Mouse (Mus musculus): Measurements from ENCODE around the gene Socs4. TPM values are rescaled to one million over a fixed set of nuclear protein-coding genes. Genes with fewer than 3 reads are reported as not detected.

Socs4 gene
- polyA plus RNA-seq, 1 experiment from 2014 or later, result 3.9 TPM

- Histone ChIP-seq H3K4me1 (replicated peaks) (peaks cover 13% of the 10 kb centered on the region), H3K9ac (replicated peaks) (0 out of 2 replicates have a peak overlapping the region, but pooled peaks have one; percentile 20), H3K27me3 (no peaks in the 10 kb centered on the region), H3K36me3 (peaks cover 10% of the 10 kb centered on the region), H3K4me2 (replicated peaks) (no peak overlapping the region), H3K27ac (no peak overlapping the region), H3K4me3 (replicated peaks) (no peak overlapping the region), H3K9me3 (no peaks in the 10 kb centered on the region)
- no peak for ATAC-seq
- 48% methylated on average over 4 of the region's 4 CpGs for WGBS
These were observed 17.4 kb downstream of the Socs4 start for GRCm38 (mm10) chr14:47294136-47294535.

DNA sequence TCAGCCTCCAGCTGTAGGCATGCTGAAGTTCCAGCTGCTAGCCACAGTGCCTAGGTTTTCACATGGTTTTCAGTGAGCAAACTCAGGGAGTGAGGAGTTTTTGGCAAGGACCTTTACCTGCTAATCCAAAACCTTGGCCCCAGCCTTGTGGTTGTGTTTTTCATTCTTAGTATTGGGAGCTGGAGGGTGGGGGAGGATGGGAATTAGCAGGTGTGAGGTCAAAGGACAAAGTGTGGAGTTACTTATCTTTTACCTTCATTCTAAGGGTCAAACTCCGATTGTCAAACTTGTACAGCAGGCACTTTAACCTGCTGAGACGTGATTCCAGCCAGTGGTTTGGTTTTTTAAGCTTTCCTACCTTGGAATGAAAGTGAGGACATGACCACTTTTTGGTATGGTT, 19.5 kb downstream of the Socs4 start:
- Histone ChIP-seq H3K9me3 (no peaks in the 10 kb centered on the region), H3K4me1 (replicated peaks) (peaks cover 30% of the 10 kb centered on the region), H3K36me3 (no peaks in the 10 kb centered on the region), H3K4me2 (replicated peaks) (no peak overlapping the region), H3K9ac (replicated peaks) (no peak overlapping the region), H3K27me3 (no peaks in the 10 kb centered on the region), H3K27ac (no peak overlapping the region), H3K4me3 (replicated peaks) (no peak overlapping the region)
- 79% methylated on average over 2 of the region's 2 CpGs for WGBS
- ATAC-seq, result no peak

GRCm38 (mm10) chr14:47297785-47298407, 21.2 kb downstream of the Socs4 start, which contains the start of gene Mapk1ip1l:
Gene Mapk1ip1l (plus strand): TSS chr14:47298266.
- peak within 1 kb of the TSS; percentile 89 for H3K9ac ChIP-seq (replicated peaks)
- no peaks in the 10 kb centered on the region for H3K27me3 ChIP-seq
- H3K36me3 ChIP-seq, result peaks cover 7% of the 10 kb centered on the region; the same call in 1 of the 2 replicates
- ATAC-seq, result peak; percentile 93
- H3K4me1 ChIP-seq (replicated peaks), result peaks cover 34% of the 10 kb centered on the region
- H3K4me2 ChIP-seq (replicated peaks), result peak within 1 kb of the TSS; percentile 91
- H3K27ac ChIP-seq, result peak within 1 kb of the TSS; percentile 96
- under 1% methylated on average over 34 of the region's 34 CpGs for WGBS
- H3K4me3 ChIP-seq (replicated peaks), result peak within 1 kb of the TSS; percentile 85
- H3K9me3 ChIP-seq, result no peaks in the 10 kb centered on the region

DNA sequence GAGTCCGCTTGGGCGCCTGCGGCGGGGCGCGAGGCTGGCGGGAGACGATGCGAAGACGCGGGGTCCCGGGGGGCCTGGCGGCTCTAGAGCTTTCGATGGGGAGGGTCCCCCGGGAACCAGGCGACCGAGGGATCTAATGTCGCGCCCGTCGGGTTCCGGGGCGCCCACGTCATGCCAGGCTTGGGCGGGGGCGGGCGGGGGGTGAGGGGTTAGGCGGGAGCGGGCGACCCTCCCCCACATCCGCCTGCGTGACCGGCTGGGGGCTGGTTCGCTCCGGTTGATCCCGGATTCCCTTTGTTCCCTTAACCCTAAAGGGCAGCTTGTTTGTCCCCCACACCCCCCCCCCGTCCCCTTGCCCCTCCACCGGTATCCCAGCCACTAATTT, 21.7 kb downstream of the Socs4 start:
- H3K36me3 ChIP-seq, result peaks cover 7% of the 10 kb centered on the region; the same call in 1 of the 2 replicates
- peak overlapping the region; percentile 89 for H3K9ac ChIP-seq (replicated peaks)
- H3K9me3 ChIP-seq, result no peaks in the 10 kb centered on the region
- peak overlapping the region; percentile 85 for H3K4me3 ChIP-seq (replicated peaks)
- ATAC-seq, result peak; percentile 87
- peak overlapping the region; percentile 91 for H3K4me2 ChIP-seq (replicated peaks)
- peak overlapping the region; percentile 96 for H3K27ac ChIP-seq
- H3K27me3 ChIP-seq, result no peaks in the 10 kb centered on the region
- peaks cover 34% of the 10 kb centered on the region for H3K4me1 ChIP-seq (replicated peaks)
- 0% methylated on average over 31 of the region's 38 CpGs for WGBS

DNA sequence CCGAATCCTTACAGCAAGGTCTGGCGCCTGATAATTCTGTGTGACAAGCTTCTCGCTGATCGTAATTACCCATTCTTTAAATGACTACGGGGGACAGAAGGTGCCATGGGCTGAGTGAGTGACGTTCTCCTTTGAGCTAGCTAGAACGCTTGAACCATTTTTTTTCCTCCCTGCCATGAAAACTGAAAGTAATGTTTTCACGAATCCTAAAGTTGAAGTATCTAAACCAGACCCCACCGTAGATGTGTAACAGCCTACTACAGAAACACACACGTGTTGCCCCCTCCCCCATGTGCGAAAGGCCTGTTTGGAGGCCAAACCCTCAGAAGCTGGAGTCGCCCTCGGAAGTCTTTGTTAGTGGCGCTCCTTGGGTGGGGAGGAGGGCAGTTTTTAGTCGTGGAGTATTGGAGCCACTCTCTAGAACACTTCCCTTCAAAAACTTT, 22.1 kb downstream of the Socs4 start:
- ATAC-seq, result peak; percentile 54
- WGBS, result 0% methylated on average over 15 of the region's 15 CpGs
- H3K4me1 ChIP-seq (replicated peaks), result peaks cover 34% of the 10 kb centered on the region
- H3K27me3 ChIP-seq, result no peaks in the 10 kb centered on the region
- H3K4me3 ChIP-seq (replicated peaks), result peak overlapping the region; percentile 85
- no peaks in the 10 kb centered on the region for H3K9me3 ChIP-seq
- peak overlapping the region; percentile 91 for H3K4me2 ChIP-seq (replicated peaks)
- peak overlapping the region; percentile 89 for H3K9ac ChIP-seq (replicated peaks)
- H3K36me3 ChIP-seq, result peaks cover 7% of the 10 kb centered on the region; the same call in 1 of the 2 replicates
- peak overlapping the region; percentile 96 for H3K27ac ChIP-seq

DNA sequence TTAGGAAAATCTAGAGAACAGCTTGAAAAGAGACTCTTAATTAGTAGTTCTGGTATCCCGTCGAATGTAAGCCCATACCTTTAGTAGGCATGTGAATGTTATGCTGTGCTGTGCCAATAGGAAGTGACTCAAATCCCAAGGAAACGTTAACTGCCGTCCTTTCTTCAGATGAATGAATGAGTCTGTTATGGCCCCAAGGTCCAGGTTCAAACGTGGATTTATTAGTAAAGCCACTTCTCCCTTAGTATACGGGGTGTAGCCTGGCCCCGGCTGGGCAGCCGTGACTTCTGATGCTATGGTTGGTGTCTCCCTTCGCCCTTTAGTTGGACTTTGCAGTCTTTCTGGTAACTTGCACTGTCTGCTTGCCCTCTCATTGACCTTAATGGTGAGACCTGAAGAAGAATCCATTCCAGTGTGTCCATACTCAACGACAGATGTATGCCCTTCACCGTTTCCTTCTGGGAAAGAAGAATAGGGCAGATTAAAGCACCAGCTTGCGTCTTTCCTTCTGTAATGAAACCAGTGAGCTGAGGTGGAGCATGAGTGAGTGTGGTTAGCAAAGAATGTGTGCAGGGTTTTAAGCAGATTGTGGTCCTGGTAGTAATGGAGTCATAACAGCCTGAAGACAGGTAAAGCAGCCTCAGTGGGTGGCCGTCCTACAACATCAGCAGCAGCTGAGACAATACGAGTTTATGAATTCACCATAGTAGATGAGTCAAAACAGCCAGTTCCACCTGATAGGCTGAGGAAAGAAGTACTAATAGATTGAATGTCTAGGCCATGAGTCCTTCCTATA, 26.4 kb downstream of the Socs4 start:
- Histone ChIP-seq H3K9me3 (no peaks in the 10 kb centered on the region), H3K4me1 (replicated peaks) (peaks cover 24% of the 10 kb centered on the region), H3K4me3 (replicated peaks) (no peak overlapping the region), H3K9ac (replicated peaks) (no peak overlapping the region), H3K27ac (no peak overlapping the region), H3K4me2 (replicated peaks) (no peak overlapping the region), H3K27me3 (no peaks in the 10 kb centered on the region), H3K36me3 (peaks cover 16% of the 10 kb centered on the region; the same call in 1 of the 2 replicates)
- ATAC-seq, result no peak
- WGBS, result 88% methylated on average over 14 of the region's 14 CpGs

DNA sequence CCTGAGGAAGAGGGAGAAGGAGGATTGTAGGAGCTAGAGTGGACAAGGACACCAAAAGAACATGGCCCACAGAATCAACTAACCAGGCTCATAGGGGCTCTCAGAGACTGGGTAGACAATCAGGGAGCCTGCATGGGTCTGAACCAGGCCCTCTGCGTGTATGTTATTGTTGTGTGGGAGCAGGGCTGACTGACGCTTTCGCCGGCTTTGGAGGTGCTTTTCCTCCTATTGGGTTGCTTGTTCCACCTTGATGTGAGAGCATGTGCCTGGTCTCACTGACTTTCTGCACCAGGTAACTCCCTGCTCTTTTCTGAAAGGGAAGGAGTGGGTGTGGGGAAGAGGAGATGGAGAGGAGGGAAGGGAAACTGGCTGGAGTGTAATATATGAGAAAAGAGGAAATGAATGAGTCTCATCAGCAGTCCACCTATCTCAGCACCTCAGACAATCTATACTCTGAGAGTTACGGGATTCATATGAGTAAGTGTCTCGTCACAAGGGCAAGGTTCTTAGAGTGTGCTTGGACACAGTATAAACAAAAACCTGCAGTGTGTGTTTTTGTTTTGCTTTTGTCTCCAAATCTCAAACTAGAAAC, 28.2 kb downstream of the Socs4 start:
- WGBS, result 90% methylated on average over 6 of the region's 6 CpGs
- peaks cover 23% of the 10 kb centered on the region; the same call in 1 of the 2 replicates for H3K36me3 ChIP-seq
- H3K4me2 ChIP-seq (replicated peaks), result no peak overlapping the region
- ATAC-seq, result no peak
- no peak overlapping the region for H3K9ac ChIP-seq (replicated peaks)
- no peak overlapping the region for H3K4me3 ChIP-seq (replicated peaks)
- no peaks in the 10 kb centered on the region for H3K27me3 ChIP-seq
- no peak overlapping the region for H3K27ac ChIP-seq
- H3K9me3 ChIP-seq, result no peaks in the 10 kb centered on the region
- peaks cover 13% of the 10 kb centered on the region for H3K4me1 ChIP-seq (replicated peaks)

DNA sequence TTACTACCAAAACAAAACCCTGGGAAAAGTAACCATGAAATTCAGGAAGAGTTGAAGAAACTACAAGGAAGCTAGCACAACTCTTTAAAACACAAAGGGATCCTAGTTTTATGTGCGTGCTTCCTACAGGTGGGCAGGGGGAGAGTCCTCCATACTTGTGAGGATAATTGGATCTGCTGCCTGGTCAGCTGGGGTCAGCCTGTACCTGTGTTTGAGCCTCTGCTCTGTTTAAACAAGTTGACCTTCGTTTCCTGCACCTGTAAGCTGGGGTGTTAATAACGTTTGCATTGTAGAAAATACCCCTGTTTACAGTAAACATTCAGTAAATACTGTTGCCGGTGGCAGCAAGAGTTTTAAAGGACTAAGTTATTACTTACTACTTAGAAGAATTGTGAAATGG, 29.2 kb downstream of the Socs4 start:
- H3K27ac ChIP-seq, result no peak overlapping the region
- H3K4me3 ChIP-seq (replicated peaks), result no peak overlapping the region
- 91% methylated on average over 4 of the region's 4 CpGs for WGBS
- peaks cover 33% of the 10 kb centered on the region for H3K36me3 ChIP-seq
- no peak overlapping the region for H3K9ac ChIP-seq (replicated peaks)
- H3K4me2 ChIP-seq (replicated peaks), result no peak overlapping the region
- ATAC-seq, result no peak
- no peaks in the 10 kb centered on the region for H3K27me3 ChIP-seq
- peaks cover 4% of the 10 kb centered on the region; the same call in 1 of the 2 replicates for H3K4me1 ChIP-seq (replicated peaks)
- no peaks in the 10 kb centered on the region for H3K9me3 ChIP-seq

DNA sequence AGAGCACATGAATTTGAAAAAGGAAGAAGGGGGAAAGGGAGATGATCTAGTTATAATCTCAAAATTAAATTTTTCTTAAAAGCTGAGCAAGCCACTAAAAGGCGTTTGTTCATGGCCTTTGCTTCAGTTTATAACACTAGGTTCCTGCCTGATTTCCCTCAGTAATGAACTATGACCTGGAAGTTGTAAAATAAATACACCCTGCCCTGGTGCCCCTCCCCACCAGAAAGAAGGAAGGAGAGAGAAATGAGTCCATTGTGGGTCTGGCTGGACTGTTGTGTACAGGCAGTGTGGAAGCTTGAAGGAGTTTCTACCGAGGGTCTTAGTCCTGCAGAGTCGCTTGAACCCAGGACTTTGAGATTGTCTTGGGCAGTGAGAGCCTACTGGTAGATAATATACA, 30.9 kb downstream of the Socs4 start:
- no peak for ATAC-seq
- Histone ChIP-seq H3K27ac (no peak overlapping the region), H3K9ac (replicated peaks) (no peak overlapping the region), H3K9me3 (no peaks in the 10 kb centered on the region), H3K4me2 (replicated peaks) (no peak overlapping the region), H3K4me1 (replicated peaks) (no peaks in the 10 kb centered on the region), H3K36me3 (peaks cover 41% of the 10 kb centered on the region), H3K4me3 (replicated peaks) (no peak overlapping the region), H3K27me3 (no peaks in the 10 kb centered on the region)
- 89% methylated on average over 3 of the region's 3 CpGs for WGBS

- Histone ChIP-seq H3K4me2 (replicated peaks) (no peak overlapping the region), H3K9me3 (no peaks in the 10 kb centered on the region), H3K27ac (no peak overlapping the region), H3K4me1 (replicated peaks) (no peaks in the 10 kb centered on the region), H3K27me3 (no peaks in the 10 kb centered on the region), H3K9ac (replicated peaks) (no peak overlapping the region), H3K36me3 (peaks cover 51% of the 10 kb centered on the region), H3K4me3 (replicated peaks) (no peak overlapping the region)
- ATAC-seq, result no peak
- 93% methylated on average over 1 of the region's 1 CpGs for WGBS
These were observed 32.3 kb downstream of the Socs4 start for GRCm38 (mm10) chr14:47309061-47309460.

GRCm38 (mm10) chr14:47310342-47311181, 33.8 kb downstream of the Socs4 start:
- no peak overlapping the region for H3K9ac ChIP-seq (replicated peaks)
- H3K36me3 ChIP-seq, result peaks cover 58% of the 10 kb centered on the region

More at GRCm38 (mm10) chr14:47310342-47311181, 33.8 kb downstream of the Socs4 start:
- H3K4me3 ChIP-seq (replicated peaks), result no peak overlapping the region
- H3K4me1 ChIP-seq (replicated peaks), result no peaks in the 10 kb centered on the region
- ATAC-seq, result no peak
- H3K9me3 ChIP-seq, result no peaks in the 10 kb centered on the region
- WGBS, result 95% methylated on average over 18 of the region's 18 CpGs
- H3K27me3 ChIP-seq, result no peaks in the 10 kb centered on the region
- H3K27ac ChIP-seq, result no peak overlapping the region
- no peak overlapping the region for H3K4me2 ChIP-seq (replicated peaks)
